Mouse (Mus musculus): ENCODE measurements around the gene Gpr84. TPM values are rescaled to one million over a fixed set of nuclear protein-coding genes. Genes with fewer than 3 reads are reported as not detected.

Gpr84 gene
- total RNA-seq, 2 experiments from 2014 or later, result not detected

GRCm38 (mm10) chr15:103305792-103306645 lies 4.4 kb downstream of the Gpr84 start:
- peak; percentile 51 to 65 for DNase-seq

- peak; percentile 94 to 97 for DNase-seq
Measured at GRCm38 (mm10) chr15:103305070-103305678, 5.2 kb downstream of the Gpr84 start.

- no peak for DNase-seq
Measured at GRCm38 (mm10) chr15:103304616-103304969, 5.8 kb downstream of the Gpr84 start.

- no peak for DNase-seq
Measured at GRCm38 (mm10) chr15:103303916-103304615, 6.3 kb downstream of the Gpr84 start.

GRCm38 (mm10) chr15:103302341-103303021 lies 7.9 kb downstream of the Gpr84 start:
- no peak for DNase-seq

- no peak for DNase-seq
Measured at GRCm38 (mm10) chr15:103301547-103302340, 8.7 kb downstream of the Gpr84 start.

GRCm38 (mm10) chr15:103301046-103301445 lies 9.4 kb downstream of the Gpr84 start:
- no peak for DNase-seq

- DNase-seq, result no peak
Measured at GRCm38 (mm10) chr15:103300560-103300959, 9.9 kb downstream of the Gpr84 start.

GRCm38 (mm10) chr15:103300067-103300471 lies 10.3 kb downstream of the Gpr84 start:
- no peak for DNase-seq

GRCm38 (mm10) chr15:103299644-103300043 lies 10.8 kb downstream of the Gpr84 start:
- no peak for DNase-seq

- no peak for DNase-seq
Measured at GRCm38 (mm10) chr15:103298861-103299616, 11.4 kb downstream of the Gpr84 start.

- no peak for DNase-seq
Measured at GRCm38 (mm10) chr15:103298026-103298425, 12.4 kb downstream of the Gpr84 start.

GRCm38 (mm10) chr15:103297313-103297712 lies 13.1 kb downstream of the Gpr84 start:
- no peak for DNase-seq

GRCm38 (mm10) chr15:103295851-103296250 lies 14.6 kb downstream of the Gpr84 start:
- DNase-seq, result no peak

GRCm38 (mm10) chr15:103294649-103295048 lies 15.8 kb downstream of the Gpr84 start:
- DNase-seq, result no peak

GRCm38 (mm10) chr15:103293375-103293774 lies 17.0 kb downstream of the Gpr84 start:
- DNase-seq, result no peak

- DNase-seq, result peak in 1 of 2 experiments; percentile 22
Measured at GRCm38 (mm10) chr15:103292673-103293345, 17.6 kb downstream of the Gpr84 start.

- DNase-seq, result no peak
Measured at GRCm38 (mm10) chr15:103290843-103291242, 19.6 kb downstream of the Gpr84 start.

GRCm38 (mm10) chr15:103290417-103290816 lies 20.0 kb downstream of the Gpr84 start:
- no peak for DNase-seq

- DNase-seq, result no peak
Measured at GRCm38 (mm10) chr15:103289600-103289999, 20.8 kb downstream of the Gpr84 start.

Data from adrenal gland, postnatal 36 days (tissue).